Mouse (Mus musculus) myocyte (in vitro differentiated cells): Measurements from ENCODE around the gene Gpr12.

Experiments used
- CEBPB ChIP-seq: IDR thresholded peaks from 2 replicates; pipeline ENCODE4 v1.6.1; 2011; ENCODE audit warnings: mild to moderate bottlenecking, moderate library complexity; ENCODE audit not compliant: poor library complexity, insufficient read depth, severe bottlenecking
- MAX ChIP-seq: IDR thresholded peaks from one replicate; pipeline ENCODE4 v1.6.1; 2011; ENCODE audit warnings: low read depth, mild to moderate bottlenecking, control low read depth
- MYOD1 ChIP-seq, 3 experiments: IDR thresholded peaks; one replicate each; pipeline ENCODE4 v1.6.1; 2011; ENCODE audit warnings: control low read depth in 2 of 3, low read depth in 2 of 3, mild to moderate bottlenecking in 2 of 3, moderate library complexity in 1 of 3; ENCODE audit not compliant: insufficient read length in 2 of 3, control insufficient read depth in 1 of 3
- POLR2A ChIP-seq: IDR thresholded peaks from one replicate; pipeline ENCODE4 v1.6.1; 2011; ENCODE audit warnings: low read depth, mild to moderate bottlenecking, control low read depth, moderate library complexity; ENCODE audit not compliant: insufficient read length
- POLR2AphosphoS2 ChIP-seq: IDR thresholded peaks from one replicate; pipeline ENCODE4 v1.6.1; 2011; ENCODE audit warnings: low read depth, control low read depth; ENCODE audit not compliant: insufficient read length
- USF1 ChIP-seq: IDR thresholded peaks from one replicate; pipeline ENCODE4 v1.6.1; 2011; ENCODE audit warnings: low read depth, mild to moderate bottlenecking, control low read depth, moderate library complexity

DNA sequence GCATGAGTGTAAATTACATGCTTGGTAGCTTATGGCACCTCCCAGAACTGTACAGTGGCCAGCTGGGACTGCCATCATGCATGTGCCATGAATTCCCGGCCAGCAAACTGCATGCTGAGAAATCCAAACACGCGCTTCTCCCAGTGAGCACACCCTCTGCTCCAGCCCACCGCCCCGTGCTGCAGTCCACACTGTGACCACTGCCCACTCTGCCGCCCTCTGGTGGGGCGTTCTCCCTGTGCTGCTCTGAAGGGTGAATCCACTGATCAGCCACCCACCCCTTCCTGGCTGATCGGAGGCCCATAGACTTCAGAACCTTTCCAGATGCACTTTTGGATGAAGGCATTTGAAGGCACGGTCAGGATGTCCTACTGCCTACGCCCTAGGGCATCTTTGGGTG, 44.6 kb upstream of the Gpr12 start:
- TF ChIP-seq POLR2A (no peak), MYOD1 (IDR thresholded peaks at IDR 0.05; ENCODE audit: control insufficient read depth in 1 of 3, insufficient read length in 2 of 3, low read depth in 2 of 3) (no peak), CEBPB (no peak), POLR2AphosphoS2 (no peak), MAX (no peak), USF1 (no peak)
